Mouse (Mus musculus): ENCODE measurements around the gene Olfr1109.

The Olfr1109 gene

GRCm38 (mm10) chr2:87095908-87096307, at the start of gene Olfr1109:
Gene Olfr1109, minus strand, starts transcription at chr2:87096008.
- in situ Hi-C loops (cut with MseI, MboI), result no loop called here

GRCm38 (mm10) chr2:87140200-87140599, 44.4 kb upstream of the Olfr1109 start, which contains the start of gene Olfr1110:
Gene Olfr1110, minus strand, starts transcription at chr2:87140300.
- in situ Hi-C loops (cut with MseI, MboI), result no loop called here

GRCm38 (mm10) chr2:87114467-87114866, 18.7 kb upstream of the Olfr1109 start, which contains the start of gene Olfr259:
Gene Olfr259, minus strand, starts transcription at chr2:87114567.
- in situ Hi-C loops (cut with MseI, MboI), result no loop called here

- in situ Hi-C loops (cut with MseI, MboI), result no loop called here
Observed at GRCm38 (mm10) chr2:87075717-87076116, 20.1 kb downstream of the Olfr1109 start, which contains the start of gene Olfr1107. Gene Olfr1107, minus strand, starts transcription at chr2:87075817.

GRCm38 (mm10) chr2:87052173-87052572, 43.6 kb downstream of the Olfr1109 start, which contains the start of gene Olfr1106:
Gene Olfr1106, minus strand, starts transcription at chr2:87052273.
- in situ Hi-C loops (cut with MseI, MboI), result no loop called here

Measured in mouse trophoblast stem cell (cell line).